Mouse (Mus musculus): ENCODE measurements around the gene Fam117b. TPM values are rescaled to one million over a fixed set of nuclear protein-coding genes. Genes with fewer than 3 reads are reported as not detected.

Gene Fam117b
- polyA plus RNA-seq, 1 experiment from 2014 or later, result 18.5 TPM

DNA sequence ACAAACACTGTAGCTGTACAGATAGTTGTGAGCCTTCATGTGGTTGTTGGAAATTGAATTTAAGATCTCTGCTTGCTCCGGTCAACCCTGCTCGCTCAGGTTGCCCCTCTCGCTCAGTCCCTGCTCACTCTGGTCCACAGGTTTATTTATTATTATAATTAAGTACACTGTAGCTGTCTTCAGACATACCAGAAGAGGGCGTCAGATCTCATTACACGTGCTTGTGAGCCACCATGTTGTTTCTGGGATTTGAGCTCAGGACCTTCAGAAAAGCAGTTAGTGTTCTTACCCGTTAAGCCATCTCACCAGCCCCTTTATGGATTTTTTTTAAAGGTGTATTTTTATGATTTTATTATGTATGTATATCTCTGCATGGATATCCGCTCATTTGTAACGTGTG is 20.0 kb upstream of the Fam117b start:
- H3K9me3 ChIP-seq (ENCODE audit: control insufficient read depth, low read length), result no peaks in the 10 kb centered on the region
- DNase-seq (ENCODE audit: low spot score) (no peak), ATAC-seq (ENCODE audit: insufficient read depth, low FRiP score, low TSS enrichment) (no peak)
- H3K27me3 ChIP-seq (ENCODE audit: control insufficient read depth, insufficient read depth, low read length), result no peaks in the 10 kb centered on the region
- WGBS, result 87% methylated on average over 8 of the region's 8 CpGs
- no peaks in the 10 kb centered on the region for H3K36me3 ChIP-seq (ENCODE audit: control insufficient read depth, insufficient read depth, low read length)
- H3K4me1 ChIP-seq (ENCODE audit: control insufficient read depth, insufficient read depth, low read length), result no peaks in the 10 kb centered on the region
- H3K4me3 ChIP-seq (ENCODE audit: low read depth, low read length), result no peak overlapping the region
- no peak overlapping the region for H3K27ac ChIP-seq (ENCODE audit: low read depth, low read length)
- H3K9ac ChIP-seq (ENCODE audit: low read length), result no peak overlapping the region
- no peak overlapping the region for H3K4me2 ChIP-seq (ENCODE audit: low read depth)

DNA sequence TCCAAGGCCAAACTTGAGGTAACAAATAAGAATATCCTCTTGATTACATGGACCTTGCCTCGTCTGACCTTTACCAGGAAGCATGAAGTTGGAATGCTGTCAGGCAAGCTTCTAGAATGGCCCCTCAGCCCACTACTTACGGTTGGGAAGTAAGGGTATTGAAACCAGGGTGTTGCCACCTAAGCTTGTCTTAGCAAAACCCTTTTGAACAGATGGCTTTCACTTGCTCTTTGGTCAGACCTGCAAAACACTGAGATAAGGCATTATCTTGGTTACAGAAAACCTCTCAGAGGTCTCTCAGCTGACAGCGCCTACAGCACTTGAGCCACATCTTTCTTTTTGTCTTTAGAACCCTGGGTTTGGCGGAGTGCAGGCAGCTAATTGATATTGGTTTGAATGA is 18.8 kb upstream of the Fam117b start:
- Histone ChIP-seq H3K4me1 (ENCODE audit: control insufficient read depth, insufficient read depth, low read length) (no peaks in the 10 kb centered on the region), H3K4me2 (ENCODE audit: low read depth) (no peak overlapping the region), H3K4me3 (ENCODE audit: low read depth, low read length) (no peak overlapping the region), H3K9me3 (ENCODE audit: control insufficient read depth, low read length) (no peaks in the 10 kb centered on the region), H3K27me3 (ENCODE audit: control insufficient read depth, insufficient read depth, low read length) (no peaks in the 10 kb centered on the region), H3K9ac (ENCODE audit: low read length) (no peak overlapping the region), H3K27ac (ENCODE audit: low read depth, low read length) (no peak overlapping the region), H3K36me3 (ENCODE audit: control insufficient read depth, insufficient read depth, low read length) (no peaks in the 10 kb centered on the region)
- ATAC-seq (ENCODE audit: insufficient read depth, low FRiP score, low TSS enrichment) (no peak), DNase-seq (ENCODE audit: low spot score) (no peak)
- WGBS, result 87% methylated on average over 4 of the region's 4 CpGs

GRCm38 (mm10) chr1:59895456-59895855 is 17.4 kb upstream of the Fam117b start:
- H3K27ac ChIP-seq (ENCODE audit: low read depth, low read length), result no peak overlapping the region
- H3K36me3 ChIP-seq (ENCODE audit: control insufficient read depth, insufficient read depth, low read length), result no peaks in the 10 kb centered on the region
- ATAC-seq (ENCODE audit: insufficient read depth, low FRiP score, low TSS enrichment), result no peak
- DNase-seq (ENCODE audit: low spot score), result no peak
- no peaks in the 10 kb centered on the region for H3K4me1 ChIP-seq (ENCODE audit: control insufficient read depth, insufficient read depth, low read length)
- H3K9ac ChIP-seq (ENCODE audit: low read length), result no peak overlapping the region
- H3K4me2 ChIP-seq (ENCODE audit: low read depth), result no peak overlapping the region
- H3K4me3 ChIP-seq (ENCODE audit: low read depth, low read length), result no peak overlapping the region
- no peaks in the 10 kb centered on the region for H3K9me3 ChIP-seq (ENCODE audit: control insufficient read depth, low read length)
- WGBS, result 64% methylated on average over 4 of the region's 4 CpGs
- H3K27me3 ChIP-seq (ENCODE audit: control insufficient read depth, insufficient read depth, low read length), result no peaks in the 10 kb centered on the region

- Histone ChIP-seq H3K4me3 (ENCODE audit: low read depth, low read length) (no peak overlapping the region), H3K9me3 (ENCODE audit: control insufficient read depth, low read length) (no peaks in the 10 kb centered on the region), H3K4me1 (ENCODE audit: control insufficient read depth, insufficient read depth, low read length) (no peaks in the 10 kb centered on the region), H3K4me2 (ENCODE audit: low read depth) (no peak overlapping the region), H3K9ac (ENCODE audit: low read length) (no peak overlapping the region), H3K27ac (ENCODE audit: low read depth, low read length) (no peak overlapping the region), H3K36me3 (ENCODE audit: control insufficient read depth, insufficient read depth, low read length) (no peaks in the 10 kb centered on the region), H3K27me3 (ENCODE audit: control insufficient read depth, insufficient read depth, low read length) (no peaks in the 10 kb centered on the region)
- 59% methylated on average over 5 of the region's 5 CpGs for WGBS
- ATAC-seq (ENCODE audit: insufficient read depth, low FRiP score, low TSS enrichment) (no peak), DNase-seq (ENCODE audit: low spot score) (no peak)
These were observed 15.5 kb upstream of the Fam117b start for GRCm38 (mm10) chr1:59897147-59897798.

DNA sequence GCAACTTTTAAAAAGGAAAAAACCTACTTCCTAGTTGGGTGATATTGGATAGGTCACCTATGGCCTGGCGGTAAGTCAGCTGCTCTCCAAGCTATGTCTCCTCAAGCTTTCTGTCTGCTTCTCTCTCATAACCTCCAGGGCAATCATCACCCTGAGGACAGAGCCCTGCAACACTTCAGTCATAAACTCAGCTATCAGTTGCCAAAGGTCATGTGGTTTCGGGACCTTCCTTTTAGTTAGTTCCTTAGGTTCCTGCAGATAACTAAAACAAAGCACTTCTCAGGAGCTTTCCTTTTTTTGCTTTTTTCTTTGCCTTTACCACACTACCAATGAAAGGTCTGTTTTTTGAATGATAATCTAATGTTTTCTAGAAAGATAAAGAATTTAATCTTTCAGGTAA is 13.1 kb upstream of the Fam117b start:
- 89% methylated on average over 2 of the region's 2 CpGs for WGBS
- Histone ChIP-seq H3K27me3 (ENCODE audit: control insufficient read depth, insufficient read depth, low read length) (no peaks in the 10 kb centered on the region), H3K4me1 (ENCODE audit: control insufficient read depth, insufficient read depth, low read length) (no peaks in the 10 kb centered on the region), H3K4me3 (ENCODE audit: low read depth, low read length) (no peak overlapping the region), H3K27ac (ENCODE audit: low read depth, low read length) (no peak overlapping the region), H3K9ac (ENCODE audit: low read length) (no peak overlapping the region), H3K9me3 (ENCODE audit: control insufficient read depth, low read length) (no peaks in the 10 kb centered on the region), H3K36me3 (ENCODE audit: control insufficient read depth, insufficient read depth, low read length) (no peaks in the 10 kb centered on the region), H3K4me2 (ENCODE audit: low read depth) (no peak overlapping the region)
- no peak for ATAC-seq (ENCODE audit: insufficient read depth, low FRiP score, low TSS enrichment)
- DNase-seq (ENCODE audit: low spot score), result no peak

- no peak for DNase-seq (ENCODE audit: low spot score)
- ATAC-seq (ENCODE audit: insufficient read depth, low FRiP score, low TSS enrichment), result no peak
These were observed 11.5 kb upstream of the Fam117b start for GRCm38 (mm10) chr1:59901082-59901876.

DNA sequence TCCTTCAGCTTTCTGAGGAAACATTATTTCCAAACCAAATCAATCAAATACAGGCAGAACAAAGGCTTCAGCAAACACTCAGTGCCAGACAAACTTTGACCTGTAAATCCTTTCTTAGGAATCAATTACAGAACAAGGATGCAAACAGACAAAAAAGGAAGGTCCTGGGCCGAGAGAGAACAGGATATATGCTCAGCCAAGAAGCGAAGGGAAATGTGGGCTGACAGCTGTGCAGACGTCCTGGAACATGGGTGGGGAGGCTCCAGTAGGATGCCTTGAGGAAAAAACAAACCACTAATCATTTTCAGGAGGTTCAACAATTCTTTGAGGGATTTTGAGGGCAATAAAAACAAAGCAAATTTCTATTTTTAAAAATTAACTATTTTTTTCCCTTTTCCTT is 10.2 kb upstream of the Fam117b start:
- Histone ChIP-seq H3K4me3 (ENCODE audit: low read depth, low read length) (no peak overlapping the region), H3K4me1 (ENCODE audit: control insufficient read depth, insufficient read depth, low read length) (no peaks in the 10 kb centered on the region), H3K27ac (ENCODE audit: low read depth, low read length) (no peak overlapping the region), H3K4me2 (ENCODE audit: low read depth) (no peak overlapping the region), H3K27me3 (ENCODE audit: control insufficient read depth, insufficient read depth, low read length) (no peaks in the 10 kb centered on the region), H3K9me3 (ENCODE audit: control insufficient read depth, low read length) (no peaks in the 10 kb centered on the region), H3K9ac (ENCODE audit: low read length) (no peak overlapping the region), H3K36me3 (ENCODE audit: control insufficient read depth, insufficient read depth, low read length) (no peaks in the 10 kb centered on the region)
- DNase-seq (ENCODE audit: low spot score), result no peak
- ATAC-seq (ENCODE audit: insufficient read depth, low FRiP score, low TSS enrichment), result no peak
- WGBS, result 42% methylated on average over 3 of the region's 3 CpGs

More at GRCm38 (mm10) chr1:59901082-59901876, 11.5 kb upstream of the Fam117b start:
- Histone ChIP-seq H3K27me3 (ENCODE audit: control insufficient read depth, insufficient read depth, low read length) (no peaks in the 10 kb centered on the region), H3K4me2 (ENCODE audit: low read depth) (no peak overlapping the region), H3K9me3 (ENCODE audit: control insufficient read depth, low read length) (no peaks in the 10 kb centered on the region), H3K4me1 (ENCODE audit: control insufficient read depth, insufficient read depth, low read length) (no peaks in the 10 kb centered on the region), H3K27ac (ENCODE audit: low read depth, low read length) (no peak overlapping the region), H3K9ac (ENCODE audit: low read length) (no peak overlapping the region), H3K36me3 (ENCODE audit: control insufficient read depth, insufficient read depth, low read length) (no peaks in the 10 kb centered on the region), H3K4me3 (ENCODE audit: low read depth, low read length) (no peak overlapping the region)
- 93% methylated on average over 5 of the region's 5 CpGs for WGBS

DNA sequence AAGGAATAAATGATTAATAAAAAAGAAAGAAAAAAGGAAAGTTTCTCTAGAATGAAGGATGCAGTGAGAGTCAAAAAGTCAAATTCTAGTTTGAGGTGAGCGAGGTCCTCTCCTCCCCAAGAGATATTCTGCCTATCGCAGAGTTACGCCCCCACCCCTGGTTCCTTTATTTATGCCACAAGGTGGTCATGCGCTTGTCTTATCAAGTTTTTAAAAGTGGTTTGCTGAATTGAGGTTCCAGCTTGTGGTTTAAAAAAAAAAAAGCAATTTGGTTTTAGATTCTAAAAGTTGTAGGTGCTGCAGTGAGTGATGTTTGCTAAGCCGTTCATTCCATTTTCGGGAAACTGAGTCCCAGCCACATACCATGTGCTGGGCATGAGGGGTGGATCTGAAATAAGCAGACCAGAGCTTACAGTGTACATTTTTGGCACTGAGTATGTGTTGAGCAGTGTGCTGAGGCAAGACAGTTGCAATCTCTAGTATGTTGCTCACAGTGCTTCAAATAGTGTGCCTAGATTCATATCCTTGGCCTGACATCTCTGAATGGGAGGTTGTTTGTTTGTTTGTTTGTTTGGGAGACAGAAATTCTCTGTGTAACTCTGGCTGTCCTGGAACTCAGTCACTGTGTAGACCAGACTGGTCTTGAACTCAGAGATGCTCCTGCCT is 8.0 kb upstream of the Fam117b start:
- H3K4me3 ChIP-seq (ENCODE audit: low read depth, low read length), result no peak overlapping the region
- H3K9ac ChIP-seq (ENCODE audit: low read length), result no peak overlapping the region
- no peaks in the 10 kb centered on the region for H3K27me3 ChIP-seq (ENCODE audit: control insufficient read depth, insufficient read depth, low read length)
- no peak for DNase-seq (ENCODE audit: low spot score)
- H3K27ac ChIP-seq (ENCODE audit: low read depth, low read length), result no peak overlapping the region
- 88% methylated on average over 6 of the region's 6 CpGs for WGBS
- H3K4me2 ChIP-seq (ENCODE audit: low read depth), result no peak overlapping the region
- H3K9me3 ChIP-seq (ENCODE audit: control insufficient read depth, low read length), result no peaks in the 10 kb centered on the region
- ATAC-seq (ENCODE audit: insufficient read depth, low FRiP score, low TSS enrichment), result no peak
- no peaks in the 10 kb centered on the region for H3K4me1 ChIP-seq (ENCODE audit: control insufficient read depth, insufficient read depth, low read length)
- no peaks in the 10 kb centered on the region for H3K36me3 ChIP-seq (ENCODE audit: control insufficient read depth, insufficient read depth, low read length)

All from neural tube, embryonic 11.5 days (tissue).